Mouse (Mus musculus): ENCODE measurements around the gene Gm28043. TPM values are rescaled to one million over a fixed set of nuclear protein-coding genes. Genes with fewer than 3 reads are reported as not detected.

Gene Gm28043
- polyA plus RNA-seq, 1 experiment from 2014 or later, result 0.99 TPM

GRCm38 (mm10) chr17:29724610-29725009 is 109.9 kb downstream of the Gm28043 start:
- WGBS, result 69% methylated on average over 6 of the region's 6 CpGs
- ATAC-seq, result no peak

DNA sequence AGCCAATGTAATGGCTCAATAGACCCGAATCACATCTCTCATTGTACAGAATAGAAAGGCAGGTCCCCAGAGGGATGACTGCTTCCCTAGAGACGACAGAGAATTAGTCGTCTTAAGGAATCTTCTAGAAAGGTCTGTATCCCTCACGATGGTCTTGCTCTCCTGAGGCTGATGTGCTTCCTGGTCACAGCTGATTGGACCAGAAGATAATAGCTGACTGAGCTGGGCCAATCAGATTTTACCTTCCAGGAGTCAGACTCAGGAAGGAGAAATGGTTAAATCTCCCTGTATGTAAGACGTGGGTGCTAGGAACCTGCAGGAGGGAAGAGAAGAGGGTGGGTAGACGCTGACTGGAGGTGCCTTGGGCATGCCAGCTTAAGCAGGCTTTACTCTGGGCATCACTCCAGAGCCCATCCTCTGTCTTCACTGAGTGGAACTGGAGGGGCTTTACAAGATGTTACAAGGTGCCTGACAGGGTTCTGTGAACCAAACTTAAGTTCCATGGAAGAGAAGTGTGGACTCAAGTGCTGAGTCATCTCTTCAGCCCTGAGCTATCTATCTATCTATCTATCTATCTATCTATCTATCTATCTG is 110.4 kb downstream of the Gm28043 start:
- TF ChIP-seq EP300 (IDR thresholded peaks at IDR 0.05) (no peak), CTCF (IDR thresholded peaks at IDR 0.05) (no peak)
- WGBS, result 65% methylated on average over 6 of the region's 6 CpGs
- no peak for DNase-seq (ENCODE audit: low spot score)
- Histone ChIP-seq H3K9me3 (ENCODE audit: low read length) (no peaks in the 10 kb centered on the region), H3K9ac (replicated peaks; ENCODE audit: low read depth) (no peak overlapping the region), H3K4me3 (ENCODE audit: low read depth, low read length) (no peak overlapping the region), H3K36me3 (ENCODE audit: insufficient read depth, low read length) (no peaks in the 10 kb centered on the region), H3K27me3 (replicated peaks; ENCODE audit: insufficient read depth, low read length) (no peaks in the 10 kb centered on the region), H3K27ac (ENCODE audit: low read length) (no peak overlapping the region), H3K4me1 (ENCODE audit: insufficient read depth, low read depth, low read length) (no peaks in the 10 kb centered on the region), H3K4me2 (replicated peaks; ENCODE audit: low read depth, low read length) (no peak overlapping the region)
- ATAC-seq, result no peak

More at GRCm38 (mm10) chr17:29724610-29725009, 109.9 kb downstream of the Gm28043 start:
- Histone ChIP-seq H3K36me3 (ENCODE audit: insufficient read depth, low read length) (no peaks in the 10 kb centered on the region), H3K27ac (ENCODE audit: low read length) (no peak overlapping the region), H3K4me3 (ENCODE audit: low read depth, low read length) (no peak overlapping the region), H3K9ac (replicated peaks; ENCODE audit: low read depth) (no peak overlapping the region), H3K4me2 (replicated peaks; ENCODE audit: low read depth, low read length) (no peak overlapping the region), H3K9me3 (ENCODE audit: low read length) (no peaks in the 10 kb centered on the region), H3K4me1 (ENCODE audit: insufficient read depth, low read depth, low read length) (no peaks in the 10 kb centered on the region), H3K27me3 (replicated peaks; ENCODE audit: insufficient read depth, low read length) (no peaks in the 10 kb centered on the region)
- TF ChIP-seq EP300 (IDR thresholded peaks at IDR 0.05) (no peak), CTCF (IDR thresholded peaks at IDR 0.05) (no peak)
- no peak for DNase-seq (ENCODE audit: low spot score)

DNA sequence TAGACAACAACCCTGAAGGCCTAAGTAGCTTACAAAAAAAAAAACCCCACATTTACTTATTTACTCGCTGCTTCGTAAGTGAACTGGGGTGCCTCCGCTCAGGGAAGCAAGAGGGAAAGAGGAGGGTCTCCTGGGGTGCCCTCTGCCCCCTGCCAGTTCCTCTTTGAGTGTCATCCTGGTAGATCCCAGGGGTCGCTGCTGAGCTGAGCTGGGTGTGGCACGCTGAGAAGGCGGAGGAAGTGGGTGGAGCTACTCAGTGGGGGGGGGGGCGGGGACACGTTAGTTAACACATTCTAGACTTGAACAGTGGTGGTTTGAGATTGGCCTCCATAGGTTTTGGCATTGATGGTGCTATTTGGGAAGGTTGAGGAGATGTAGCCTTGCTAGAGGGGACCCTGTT is 113.4 kb downstream of the Gm28043 start:
- TF ChIP-seq EP300 (IDR thresholded peaks at IDR 0.05), result no peak
- TF ChIP-seq CTCF (IDR thresholded peaks at IDR 0.05), result peak; percentile 29; the same call in 1 of the 2 replicates
- H3K4me2 ChIP-seq (replicated peaks; ENCODE audit: low read depth, low read length), result no peak overlapping the region
- no peak overlapping the region for H3K27ac ChIP-seq (ENCODE audit: low read length)
- 52% methylated on average over 7 of the region's 8 CpGs for WGBS
- H3K36me3 ChIP-seq (ENCODE audit: insufficient read depth, low read length), result no peaks in the 10 kb centered on the region
- no peak overlapping the region for H3K9ac ChIP-seq (replicated peaks; ENCODE audit: low read depth)
- ATAC-seq (no peak), DNase-seq (ENCODE audit: low spot score) (no peak)
- H3K4me1 ChIP-seq (ENCODE audit: insufficient read depth, low read depth, low read length), result no peaks in the 10 kb centered on the region
- H3K4me3 ChIP-seq (ENCODE audit: low read depth, low read length), result no peak overlapping the region
- no peaks in the 10 kb centered on the region for H3K27me3 ChIP-seq (replicated peaks; ENCODE audit: insufficient read depth, low read length)
- H3K9me3 ChIP-seq (ENCODE audit: low read length), result no peaks in the 10 kb centered on the region

DNA sequence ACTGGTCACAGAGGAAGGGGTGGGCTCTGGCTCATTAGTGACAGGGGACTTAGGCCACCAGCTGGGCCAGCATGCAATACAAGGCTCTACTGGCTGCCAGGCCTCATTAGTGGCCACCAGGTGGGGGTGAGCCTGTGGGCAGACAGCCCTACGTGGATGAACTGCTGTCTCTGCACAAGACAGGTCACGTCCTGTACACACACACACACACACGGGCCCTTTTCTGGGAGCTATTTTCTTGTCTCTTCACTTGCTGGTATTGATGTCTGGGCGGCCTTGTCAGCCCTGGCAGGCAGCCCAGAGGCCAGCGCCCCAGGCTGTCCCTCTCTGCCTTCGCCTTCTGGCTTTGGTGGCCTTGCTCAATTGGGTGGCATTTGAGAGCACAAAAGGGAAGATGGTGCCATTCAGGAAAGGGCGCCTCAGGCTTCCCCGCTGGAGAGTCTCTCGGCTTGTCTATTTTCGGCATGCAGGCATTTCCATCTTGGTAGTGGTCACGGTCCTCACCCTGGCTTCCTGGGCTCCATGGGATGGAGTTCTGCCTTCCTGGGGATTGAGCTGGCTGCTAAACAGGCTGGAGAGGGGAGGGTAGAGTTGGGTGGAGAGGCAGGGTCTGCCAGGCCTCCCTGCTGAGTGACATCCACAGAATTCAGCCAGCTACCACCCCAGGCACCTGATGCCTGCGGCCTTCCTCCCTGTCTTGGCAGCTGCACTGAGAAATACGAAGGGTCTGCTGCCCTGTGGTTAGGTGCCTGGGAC is 116.0 kb downstream of the Gm28043 start:
- TF ChIP-seq CTCF (IDR thresholded peaks at IDR 0.05), result no peak
- TF ChIP-seq EP300 (IDR thresholded peaks at IDR 0.05), result no peak
- no peak overlapping the region for H3K27ac ChIP-seq (ENCODE audit: low read length)
- no peaks in the 10 kb centered on the region for H3K27me3 ChIP-seq (replicated peaks; ENCODE audit: insufficient read depth, low read length)
- no peak overlapping the region for H3K4me2 ChIP-seq (replicated peaks; ENCODE audit: low read depth, low read length)
- DNase-seq (ENCODE audit: low spot score), result no peak
- 52% methylated on average over 13 of the region's 13 CpGs for WGBS
- peak; percentile 6; the same call in 1 of the 2 replicates for ATAC-seq
- H3K4me1 ChIP-seq (ENCODE audit: insufficient read depth, low read depth, low read length), result no peaks in the 10 kb centered on the region
- H3K36me3 ChIP-seq (ENCODE audit: insufficient read depth, low read length), result no peaks in the 10 kb centered on the region
- no peaks in the 10 kb centered on the region for H3K9me3 ChIP-seq (ENCODE audit: low read length)
- H3K9ac ChIP-seq (replicated peaks; ENCODE audit: low read depth), result no peak overlapping the region
- no peak overlapping the region for H3K4me3 ChIP-seq (ENCODE audit: low read depth, low read length)

- ATAC-seq, result no peak
- H3K27me3 ChIP-seq (replicated peaks; ENCODE audit: insufficient read depth, low read length), result no peaks in the 10 kb centered on the region
- H3K9me3 ChIP-seq (ENCODE audit: low read length), result no peaks in the 10 kb centered on the region
- WGBS, result 55% methylated on average over 12 of the region's 12 CpGs
- no peak overlapping the region for H3K4me3 ChIP-seq (ENCODE audit: low read depth, low read length)
- no peaks in the 10 kb centered on the region for H3K4me1 ChIP-seq (ENCODE audit: insufficient read depth, low read depth, low read length)
- no peak overlapping the region for H3K27ac ChIP-seq (ENCODE audit: low read length)
- TF ChIP-seq EP300 (IDR thresholded peaks at IDR 0.05), result no peak
- no peak for TF ChIP-seq CTCF (IDR thresholded peaks at IDR 0.05)
- no peaks in the 10 kb centered on the region for H3K36me3 ChIP-seq (ENCODE audit: insufficient read depth, low read length)
- H3K9ac ChIP-seq (replicated peaks; ENCODE audit: low read depth), result no peak overlapping the region
- DNase-seq (ENCODE audit: low spot score), result no peak
- H3K4me2 ChIP-seq (replicated peaks; ENCODE audit: low read depth, low read length), result no peak overlapping the region
Measured at GRCm38 (mm10) chr17:29731266-29731952, 116.7 kb downstream of the Gm28043 start.

- no peak for TF ChIP-seq EP300 (IDR thresholded peaks at IDR 0.05)
- H3K9ac ChIP-seq (replicated peaks; ENCODE audit: low read depth), result no peak overlapping the region
- no peak overlapping the region for H3K27ac ChIP-seq (ENCODE audit: low read length)
- H3K36me3 ChIP-seq (ENCODE audit: insufficient read depth, low read length), result no peaks in the 10 kb centered on the region
- H3K4me3 ChIP-seq (ENCODE audit: low read depth, low read length), result no peak overlapping the region
- no peak overlapping the region for H3K4me2 ChIP-seq (replicated peaks; ENCODE audit: low read depth, low read length)
- H3K9me3 ChIP-seq (ENCODE audit: low read length), result no peaks in the 10 kb centered on the region
- no peaks in the 10 kb centered on the region for H3K4me1 ChIP-seq (ENCODE audit: insufficient read depth, low read depth, low read length)
- DNase-seq (ENCODE audit: low spot score) (no peak), ATAC-seq (no peak)
- no peaks in the 10 kb centered on the region for H3K27me3 ChIP-seq (replicated peaks; ENCODE audit: insufficient read depth, low read length)
- WGBS, result 70% methylated on average over 6 of the region's 6 CpGs
Measured at GRCm38 (mm10) chr17:29731953-29732325, 117.3 kb downstream of the Gm28043 start.

All from lung, postnatal 0 days (tissue).